Mouse (Mus musculus) hindbrain, embryonic 15.5 days (tissue): Measurements from ENCODE around the gene Zfp787. TPM values are rescaled to one million over a fixed set of nuclear protein-coding genes. Genes with fewer than 3 reads are reported as not detected.
A peak's percentile ranks its signal among the peaks of the same experiment; 100 is the strongest.

Experiments used
- ATAC-seq: fragments of 200-750 bp; cut with Nextera tagmentation; 2 replicates; pipeline ENCODE4 v1.8.0; 2017; ENCODE audit warnings: low read depth, moderate number of reproducible peaks, moderate TSS enrichment; ENCODE audit not compliant: low FRiP score
- H3K27ac ChIP-seq: fragments of 300-500 bp; sonication (generic); replicated peaks from 2 replicates; pipeline ENCODE4 v1.5.1; 2015; ENCODE audit warnings: mild to moderate bottlenecking, inconsistent platforms
- H3K27me3 ChIP-seq: fragments of 300-500 bp; sonication (generic); 2 replicates; pipeline ENCODE4 v1.6.1; 2015; ENCODE audit warnings: control low read depth, inconsistent platforms
- H3K36me3 ChIP-seq: fragments of 300-500 bp; sonication (generic); 2 replicates; pipeline ENCODE4 v1.6.1; 2015; ENCODE audit warnings: control low read depth, inconsistent platforms
- H3K4me1 ChIP-seq: fragments of 300-500 bp; sonication (generic); replicated peaks from 2 replicates; pipeline ENCODE4 v1.6.1; 2015; ENCODE audit warnings: control low read depth, inconsistent platforms
- H3K4me2 ChIP-seq: fragments of 300-500 bp; sonication (generic); 2 replicates; pipeline ENCODE4 v1.6.1; 2015; ENCODE audit warnings: moderate library complexity, mild to moderate bottlenecking, inconsistent platforms
- H3K4me3 ChIP-seq: fragments of 300-500 bp; sonication (generic); 2 replicates; pipeline ENCODE4 v1.5.1; 2015; ENCODE audit warnings: mild to moderate bottlenecking, inconsistent platforms
- H3K9ac ChIP-seq: fragments of 300-500 bp; sonication (generic); 2 replicates; pipeline ENCODE4 v1.6.1; 2015; ENCODE audit warnings: inconsistent platforms
- H3K9me3 ChIP-seq: fragments of 300-500 bp; sonication (generic); 2 replicates; pipeline ENCODE4 v1.6.1; 2016; ENCODE audit warnings: control low read depth, inconsistent platforms
- WGBS: fragments of 180-500 bp; shearing (Covaris S2); methylation state at CpG from one replicate; pipeline ENCODE4 v1.1.7; 2015; 5-methylcytosine and 5-hydroxymethylcytosine counted together
- polyA plus RNA-seq: library from polyadenylated mRNA; unstranded; fragments of >200 nt; fragmentation: Nextera tagmentation; extraction: Ambion mirVana; gene quantifications from 2 replicates; pipeline ENCODE4 v1.2.1, GENCODE M21; 2015

Zfp787 gene
- polyA plus RNA-seq: 24.8 and 27.4 TPM in 2 replicates

DNA sequence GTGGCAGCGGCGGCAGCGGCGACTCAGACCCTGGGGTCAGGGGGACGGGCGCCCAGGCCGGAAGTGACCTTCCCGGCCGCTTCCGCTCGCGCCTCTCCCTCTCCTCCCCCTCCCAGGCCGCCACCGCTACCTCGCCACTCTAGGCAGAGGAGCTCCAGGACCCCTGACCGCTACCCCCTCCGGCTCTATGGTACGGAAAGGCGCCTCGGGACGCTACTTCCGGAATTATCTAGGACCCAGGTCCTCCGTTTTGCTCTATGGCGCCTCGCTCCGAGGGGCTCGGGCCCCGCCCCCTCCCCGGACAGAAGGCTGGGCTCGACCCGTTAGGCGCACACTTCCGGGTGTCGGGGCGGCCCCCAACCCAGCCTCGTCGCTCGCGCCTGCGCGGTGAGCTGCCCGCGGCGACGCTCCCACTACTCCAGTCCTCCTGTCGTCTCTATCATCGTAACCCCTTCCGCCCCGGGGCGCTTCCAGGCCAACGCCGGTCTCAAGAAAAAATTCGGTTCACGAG lies at the start of gene Zfp787:
Gene Zfp787 (minus strand): TSS at position 97 of the 511 bp plus-strand sequence.
- H3K4me1 ChIP-seq: peaks cover 31% of the 10 kb centered on the region
- peak within 1 kb of the TSS; percentile 98 for H3K27ac ChIP-seq
- H3K4me3 ChIP-seq: peak within 1 kb of the TSS; percentile 67
- ATAC-seq: peak; percentile 97
- WGBS: 1% methylated on average over 41 of the region's 54 CpGs
- no peaks in the 10 kb centered on the region for H3K36me3 ChIP-seq
- H3K9ac ChIP-seq: peak within 1 kb of the TSS; percentile 78
- peak within 1 kb of the TSS; percentile 91 for H3K4me2 ChIP-seq
- H3K9me3 ChIP-seq: no peaks in the 10 kb centered on the region
- H3K27me3 ChIP-seq: no peaks in the 10 kb centered on the region

DNA sequence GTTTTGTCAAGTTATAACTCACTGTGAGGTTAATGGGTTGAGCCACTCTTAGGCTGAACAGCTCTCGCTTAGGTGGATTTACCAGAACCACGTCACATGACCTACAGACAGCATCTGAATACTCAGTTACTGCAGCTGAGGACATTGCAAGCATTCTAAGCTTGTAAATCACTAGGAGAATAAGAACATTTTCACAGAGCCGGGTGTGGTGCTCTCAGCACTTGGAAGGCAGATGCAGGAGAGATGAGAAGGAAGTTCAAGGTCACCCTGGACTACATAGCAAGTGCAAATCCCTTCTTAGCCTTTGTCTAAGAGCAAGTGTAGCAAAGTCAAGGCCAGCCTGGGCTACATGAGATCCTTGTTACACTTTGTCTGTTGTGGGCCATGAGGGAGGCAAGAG lies 48.4 kb upstream of the Zfp787 start:
- no peaks in the 10 kb centered on the region for H3K4me1 ChIP-seq
- ATAC-seq: no peak
- WGBS: 89% methylated on average over 3 of the region's 3 CpGs
- no peak overlapping the region for H3K27ac ChIP-seq
- no peaks in the 10 kb centered on the region for H3K36me3 ChIP-seq
- no peak overlapping the region for H3K9ac ChIP-seq
- H3K4me2 ChIP-seq: no peak overlapping the region
- no peaks in the 10 kb centered on the region for H3K9me3 ChIP-seq
- no peak overlapping the region for H3K4me3 ChIP-seq
- no peaks in the 10 kb centered on the region for H3K27me3 ChIP-seq

DNA sequence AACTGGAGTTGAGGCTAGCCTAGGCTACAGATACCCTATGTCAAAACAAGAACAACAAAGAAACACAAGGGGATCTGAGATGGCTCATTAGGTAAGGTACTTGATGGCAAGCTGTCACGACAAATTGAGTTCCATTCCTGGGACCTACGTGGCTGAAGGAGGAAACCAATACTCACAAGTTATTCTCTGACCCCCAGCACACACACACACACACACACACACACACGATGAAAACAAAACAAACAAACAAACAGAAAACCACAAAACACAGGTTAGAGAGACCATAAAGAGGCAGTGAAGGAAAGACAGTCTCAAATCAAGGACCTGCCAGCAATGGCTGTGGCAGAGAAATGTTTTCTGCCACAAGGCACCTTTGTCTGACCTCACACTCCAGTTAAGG lies 41.0 kb upstream of the Zfp787 start, which contains the start of gene Galp:
Gene Galp (plus strand): TSS at position 301 of the 400 bp plus-strand sequence.
- Histone ChIP-seq H3K27ac (no peak within 1 kb of the TSS), H3K9ac (no peak within 1 kb of the TSS), H3K4me1 (no peaks in the 10 kb centered on the region), H3K9me3 (no peaks in the 10 kb centered on the region), H3K4me3 (no peak within 1 kb of the TSS), H3K36me3 (no peaks in the 10 kb centered on the region), H3K27me3 (no peaks in the 10 kb centered on the region), H3K4me2 (no peak within 1 kb of the TSS)
- ATAC-seq: no peak
- WGBS: 67% methylated on average over 3 of the region's 3 CpGs

GRCm38 (mm10) chr7:6195777-6196176 lies 40.0 kb upstream of the Zfp787 start:
- H3K4me3 ChIP-seq: no peak overlapping the region
- no peak overlapping the region for H3K4me2 ChIP-seq
- WGBS: 48% methylated on average over 2 of the region's 2 CpGs
- no peak for ATAC-seq
- no peaks in the 10 kb centered on the region for H3K36me3 ChIP-seq
- H3K9ac ChIP-seq: no peak overlapping the region
- H3K27me3 ChIP-seq: no peaks in the 10 kb centered on the region
- H3K9me3 ChIP-seq: no peaks in the 10 kb centered on the region
- no peak overlapping the region for H3K27ac ChIP-seq
- no peaks in the 10 kb centered on the region for H3K4me1 ChIP-seq

DNA sequence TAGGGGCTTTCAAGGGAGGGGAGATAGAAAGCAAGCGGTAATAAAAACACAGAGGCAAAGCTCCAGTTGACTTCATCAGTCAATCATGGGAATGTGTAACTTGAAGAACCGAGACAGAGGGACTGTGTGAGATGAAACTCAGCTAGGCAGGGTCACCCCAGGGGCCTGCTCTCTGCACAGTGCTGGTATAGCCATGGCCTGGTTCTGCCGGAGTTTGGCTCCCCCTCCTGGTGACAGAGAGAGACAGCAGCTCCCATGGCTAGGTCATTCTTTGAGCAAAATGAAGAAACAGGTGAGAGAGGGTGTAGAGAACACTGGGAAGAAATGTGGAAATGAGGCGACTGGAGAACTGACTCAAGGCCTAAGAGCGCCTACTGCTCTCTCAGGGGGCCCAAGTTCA lies 38.3 kb upstream of the Zfp787 start:
- Histone ChIP-seq H3K4me3 (no peak overlapping the region), H3K9me3 (no peaks in the 10 kb centered on the region), H3K4me2 (no peak overlapping the region), H3K27ac (no peak overlapping the region), H3K27me3 (no peaks in the 10 kb centered on the region), H3K36me3 (peaks cover 10% of the 10 kb centered on the region), H3K4me1 (no peaks in the 10 kb centered on the region), H3K9ac (no peak overlapping the region)
- ATAC-seq: peak; percentile 81
- WGBS: 23% methylated on average over 5 of the region's 5 CpGs

GRCm38 (mm10) chr7:6191376-6191775 lies 35.6 kb upstream of the Zfp787 start:
- WGBS: 48% methylated on average over 3 of the region's 3 CpGs
- ATAC-seq: no peak

DNA sequence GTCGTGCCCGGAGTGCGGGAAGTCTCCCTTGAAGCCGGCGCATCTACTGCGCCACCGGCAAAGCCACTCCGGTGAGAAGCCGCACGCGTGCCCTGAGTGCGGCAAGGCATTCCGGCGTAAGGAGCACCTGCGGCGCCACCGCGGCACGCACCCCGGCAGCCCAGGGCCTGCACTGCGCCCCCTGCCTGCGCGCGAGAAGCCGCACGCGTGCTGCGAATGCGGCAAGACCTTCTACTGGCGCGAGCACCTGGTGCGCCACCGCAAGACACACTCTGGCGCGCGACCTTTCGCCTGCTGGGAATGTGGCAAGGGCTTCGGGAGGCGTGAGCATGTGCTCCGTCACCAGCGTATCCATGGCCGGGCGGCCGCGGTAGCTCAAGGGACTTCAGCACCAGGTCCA lies 33.7 kb upstream of the Zfp787 start:
- Histone ChIP-seq H3K9ac (no peak overlapping the region), H3K4me2 (no peak overlapping the region), H3K27me3 (no peaks in the 10 kb centered on the region), H3K9me3 (no peaks in the 10 kb centered on the region), H3K27ac (no peak overlapping the region), H3K4me1 (no peaks in the 10 kb centered on the region), H3K4me3 (no peak overlapping the region), H3K36me3 (peaks cover 53% of the 10 kb centered on the region)
- no peak for ATAC-seq
- 45% methylated on average over 45 of the region's 45 CpGs for WGBS

More at GRCm38 (mm10) chr7:6191376-6191775, 35.6 kb upstream of the Zfp787 start:
- no peak overlapping the region for H3K4me3 ChIP-seq
- H3K9ac ChIP-seq: no peak overlapping the region
- no peaks in the 10 kb centered on the region for H3K27me3 ChIP-seq
- no peaks in the 10 kb centered on the region for H3K4me1 ChIP-seq
- no peaks in the 10 kb centered on the region for H3K9me3 ChIP-seq
- no peak overlapping the region for H3K4me2 ChIP-seq
- H3K36me3 ChIP-seq: peaks cover 36% of the 10 kb centered on the region
- H3K27ac ChIP-seq: no peak overlapping the region

DNA sequence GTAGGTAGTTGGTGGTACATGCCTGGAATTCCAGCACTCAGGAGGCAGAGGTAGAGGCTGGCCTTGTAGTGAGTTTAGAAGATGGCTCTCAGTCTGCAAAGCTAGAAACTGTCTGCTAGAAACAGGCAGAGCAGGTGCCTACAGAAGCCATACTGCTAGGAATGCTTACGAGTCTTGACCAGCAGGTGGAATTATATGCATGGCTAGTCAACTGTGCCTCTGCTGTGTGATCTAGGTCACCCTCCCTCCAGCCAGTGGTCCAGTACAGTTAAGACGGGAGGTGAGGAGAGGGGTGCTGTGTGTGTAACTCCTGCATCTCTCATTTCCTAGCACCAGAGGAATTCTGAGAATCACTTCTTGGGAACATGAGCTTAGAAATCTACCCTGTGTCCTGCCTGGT lies 31.0 kb upstream of the Zfp787 start:
- WGBS: 72% methylated on average over 2 of the region's 2 CpGs
- ATAC-seq: no peak
- H3K9ac ChIP-seq: no peak overlapping the region
- H3K4me2 ChIP-seq: no peak overlapping the region
- no peak overlapping the region for H3K4me3 ChIP-seq
- no peak overlapping the region for H3K27ac ChIP-seq
- H3K36me3 ChIP-seq: peaks cover 66% of the 10 kb centered on the region
- no peaks in the 10 kb centered on the region for H3K9me3 ChIP-seq
- H3K4me1 ChIP-seq: no peaks in the 10 kb centered on the region
- H3K27me3 ChIP-seq: no peaks in the 10 kb centered on the region

- H3K4me2 ChIP-seq: no peak overlapping the region
- H3K4me1 ChIP-seq: no peaks in the 10 kb centered on the region
- H3K27me3 ChIP-seq: no peaks in the 10 kb centered on the region
- 91% methylated on average over 2 of the region's 2 CpGs for WGBS
- H3K27ac ChIP-seq: no peak overlapping the region
- no peak for ATAC-seq
- H3K9ac ChIP-seq: no peak overlapping the region
- peaks cover 66% of the 10 kb centered on the region for H3K36me3 ChIP-seq
- no peak overlapping the region for H3K4me3 ChIP-seq
- H3K9me3 ChIP-seq: no peaks in the 10 kb centered on the region
Measured at GRCm38 (mm10) chr7:6186176-6186575, 30.4 kb upstream of the Zfp787 start.

DNA sequence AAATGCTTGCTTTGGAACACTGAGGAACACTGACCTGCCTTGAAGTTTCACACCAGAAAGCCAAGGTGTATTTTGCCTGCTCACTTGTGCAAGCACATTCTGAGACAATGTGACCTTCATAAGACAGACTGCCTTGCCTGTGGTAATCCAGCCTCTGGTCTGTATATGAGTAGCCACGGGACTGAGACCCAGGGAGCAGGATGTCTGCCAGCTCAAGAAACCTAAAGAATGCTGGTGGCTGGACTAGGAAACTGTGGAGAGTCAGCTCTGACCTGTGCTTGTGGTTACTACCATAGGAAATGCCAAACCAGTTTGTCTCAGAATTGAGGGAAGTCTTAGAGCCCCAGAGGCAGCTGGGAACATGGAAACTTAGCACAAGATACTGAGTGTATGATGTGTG lies 29.6 kb upstream of the Zfp787 start:
- H3K4me2 ChIP-seq: no peak overlapping the region
- no peak overlapping the region for H3K4me3 ChIP-seq
- ATAC-seq: no peak
- no peaks in the 10 kb centered on the region for H3K9me3 ChIP-seq
- no peaks in the 10 kb centered on the region for H3K4me1 ChIP-seq
- no peak overlapping the region for H3K9ac ChIP-seq
- peaks cover 69% of the 10 kb centered on the region for H3K36me3 ChIP-seq
- H3K27ac ChIP-seq: no peak overlapping the region
- no peaks in the 10 kb centered on the region for H3K27me3 ChIP-seq
- WGBS: 96% methylated on average over 1 of the region's 1 CpGs

DNA sequence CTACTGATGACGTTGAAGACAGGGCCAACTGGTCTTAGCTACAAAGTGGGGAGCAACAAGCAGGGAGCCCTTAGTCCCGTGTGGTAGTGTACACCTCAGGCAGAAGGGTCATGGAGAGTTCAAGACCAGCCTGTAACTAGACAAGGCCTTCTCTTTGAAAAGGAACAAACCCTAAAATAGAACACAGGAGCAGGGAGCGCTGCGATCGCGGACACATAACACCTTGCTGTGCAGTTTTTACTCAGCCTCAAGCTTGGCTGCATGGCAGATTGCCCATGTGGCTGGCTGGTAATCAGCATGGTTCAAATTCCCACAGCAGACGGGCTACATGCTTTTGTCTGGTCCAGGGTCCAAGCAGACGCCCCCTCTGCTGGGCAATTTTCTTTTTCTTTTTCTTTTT lies 28.7 kb upstream of the Zfp787 start:
- H3K36me3 ChIP-seq: peaks cover 68% of the 10 kb centered on the region
- WGBS: 85% methylated on average over 8 of the region's 8 CpGs

DNA sequence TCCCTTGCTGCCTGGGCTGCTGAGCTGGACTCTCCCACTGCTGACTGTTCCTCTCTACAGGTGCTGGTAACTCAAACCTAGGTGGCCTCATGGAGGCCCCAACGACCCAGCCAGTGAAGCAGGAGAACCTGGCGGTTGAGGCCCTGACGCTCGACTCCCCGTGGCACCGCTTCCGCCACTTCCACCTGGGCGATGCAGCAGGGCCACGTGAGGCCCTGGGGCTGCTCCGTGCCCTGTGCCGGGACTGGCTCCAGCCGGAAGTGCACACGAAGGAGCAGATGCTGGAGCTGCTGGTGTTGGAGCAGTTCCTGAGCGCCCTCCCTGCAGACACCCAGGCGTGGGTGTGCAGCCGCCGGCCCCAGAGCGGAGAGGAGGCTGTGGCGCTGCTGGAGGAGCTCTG lies 28.0 kb upstream of the Zfp787 start:
- Histone ChIP-seq H3K4me3 (no peak overlapping the region), H3K4me2 (no peak overlapping the region), H3K9me3 (no peaks in the 10 kb centered on the region), H3K36me3 (peaks cover 65% of the 10 kb centered on the region), H3K9ac (no peak overlapping the region), H3K4me1 (no peaks in the 10 kb centered on the region), H3K27ac (no peak overlapping the region), H3K27me3 (no peaks in the 10 kb centered on the region)
- ATAC-seq: no peak
- 93% methylated on average over 19 of the region's 19 CpGs for WGBS

More for the DNA sequence above, 28.7 kb upstream of the Zfp787 start:
- Histone ChIP-seq H3K4me3 (no peak overlapping the region), H3K9ac (no peak overlapping the region), H3K4me2 (no peak overlapping the region), H3K9me3 (no peaks in the 10 kb centered on the region), H3K27ac (no peak overlapping the region), H3K27me3 (no peaks in the 10 kb centered on the region), H3K4me1 (no peaks in the 10 kb centered on the region)
- no peak for ATAC-seq

DNA sequence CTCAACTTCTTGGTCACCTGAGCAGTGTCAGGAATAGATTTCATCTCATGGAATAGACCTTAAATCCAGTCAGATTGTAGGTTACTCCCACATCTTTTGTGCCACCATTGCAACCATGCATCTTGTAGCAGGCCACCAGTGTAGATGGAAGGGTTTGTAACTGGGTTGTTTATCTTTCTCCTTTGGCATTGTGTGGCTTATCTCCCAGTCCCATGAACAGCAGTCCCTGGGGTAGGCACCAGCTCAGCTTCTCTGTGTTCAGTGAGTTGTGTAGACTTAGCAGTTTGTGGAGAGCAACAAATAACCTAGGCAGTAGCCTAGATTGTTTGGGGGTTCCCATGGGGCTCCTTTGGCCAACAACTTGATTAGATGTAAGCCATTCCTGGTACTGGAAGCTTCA lies 27.1 kb upstream of the Zfp787 start:
- ATAC-seq: no peak
- peaks cover 56% of the 10 kb centered on the region for H3K36me3 ChIP-seq
- no peaks in the 10 kb centered on the region for H3K4me1 ChIP-seq
- no peaks in the 10 kb centered on the region for H3K27me3 ChIP-seq
- no peak overlapping the region for H3K4me2 ChIP-seq
- no peak overlapping the region for H3K9ac ChIP-seq
- H3K4me3 ChIP-seq: no peak overlapping the region
- H3K9me3 ChIP-seq: no peaks in the 10 kb centered on the region
- H3K27ac ChIP-seq: no peak overlapping the region
